Mouse (Mus musculus) left cerebral cortex, adult 2 months (tissue): Measurements from ENCODE around the gene Gm10272. TPM values are rescaled to one million over a fixed set of nuclear protein-coding genes. Genes with fewer than 3 reads are reported as not detected.

Source experiments
- DNase-seq, 2 experiments: peaks; one replicate each; pipeline ENCODE4 v3.0.0; 2021 to 2022; ENCODE audit warnings: low spot score in 2 of 2, mixed read lengths in 1 of 2; ENCODE audit errors: extremely low spot score in 1 of 2
- H3K27ac ChIP-seq: fragments of 200-600 bp; 2 replicates; pipeline ENCODE4 v1.8.1; 2022
- H3K4me3 ChIP-seq: fragments of 200-600 bp; 2 replicates; pipeline ENCODE4 v1.8.1; 2022
- CTCF ChIP-seq: fragments of 200-600 bp; IDR thresholded peaks from 2 replicates; pipeline ENCODE4 v1.8.1; 2022; ENCODE audit warnings: antibody characterized with exemption, mild to moderate bottlenecking, moderate library complexity
- intact Hi-C: fragments of 180-260 bp; cut with DNase I; formaldehyde crosslinking; loops from one replicate; pipeline ENCODE4 v1.15.1; 2025
- long read RNA-seq, 2 experiments: library from polyadenylated mRNA; stranded (forward); transcript quantifications; one replicate each; pipeline ENCODE4 v2.0.0; 2021; ENCODE audit warnings: borderline mapping rate in 2 of 2
- total RNA-seq, 2 experiments: library from RNA; stranded (reverse); gene quantifications; 2 replicates each; pipeline ENCODE4 v1.2.3; 2021

Gm10272 gene
- total RNA-seq = not detected
- long read RNA-seq, experiment 1 = 0 reads
- long read RNA-seq, experiment 2 = 0 reads

GRCm38 (mm10) chr10:77706326-77706725 is at the start of gene Gm10272:
Gene Gm10272 (plus strand): TSS chr10:77706626.
- intact Hi-C loops = no loop called here
- TF ChIP-seq CTCF = no peak
- Histone ChIP-seq H3K27ac (no peak within 1 kb of the TSS), H3K4me3 (no peak within 1 kb of the TSS)
- no peak for DNase-seq

GRCm38 (mm10) chr10:77658286-77658994 is 48.0 kb upstream of the Gm10272 start:
- intact Hi-C loops = no loop called here
- TF ChIP-seq CTCF = no peak
- Histone ChIP-seq H3K27ac (no peak overlapping the region), H3K4me3 (no peak overlapping the region)
- DNase-seq = no peak

- Histone ChIP-seq H3K27ac (no peak overlapping the region), H3K4me3 (no peak overlapping the region)
- TF ChIP-seq CTCF = no peak
- no peak for DNase-seq
- intact Hi-C loops = no loop called here
Observed at GRCm38 (mm10) chr10:77663949-77664665, 42.3 kb upstream of the Gm10272 start.

- no peak for DNase-seq
- Histone ChIP-seq H3K27ac (no peak overlapping the region), H3K4me3 (no peak overlapping the region)
- intact Hi-C loops = no loop called here
- no peak for TF ChIP-seq CTCF
Observed at GRCm38 (mm10) chr10:77666342-77666741, 40.1 kb upstream of the Gm10272 start.

- DNase-seq = no peak
- TF ChIP-seq CTCF = no peak
- intact Hi-C loops = no loop called here
- no peak overlapping the region for H3K4me3 ChIP-seq
- H3K27ac ChIP-seq = no peak overlapping the region
Observed at GRCm38 (mm10) chr10:77667402-77667801, 39.0 kb upstream of the Gm10272 start.

GRCm38 (mm10) chr10:77670710-77671109 is 35.7 kb upstream of the Gm10272 start:
- DNase-seq = no peak
- no peak overlapping the region for H3K27ac ChIP-seq
- H3K4me3 ChIP-seq = no peak overlapping the region
- no peak for TF ChIP-seq CTCF
- intact Hi-C loops = no loop called here

GRCm38 (mm10) chr10:77671519-77671918 is 34.9 kb upstream of the Gm10272 start:
- intact Hi-C loops = no loop called here
- no peak overlapping the region for H3K27ac ChIP-seq
- no peak for DNase-seq
- H3K4me3 ChIP-seq = no peak overlapping the region
- no peak for TF ChIP-seq CTCF

GRCm38 (mm10) chr10:77673765-77674164 is 32.7 kb upstream of the Gm10272 start:
- no peak for TF ChIP-seq CTCF
- H3K4me3 ChIP-seq = no peak overlapping the region
- no peak for DNase-seq
- no peak overlapping the region for H3K27ac ChIP-seq
- intact Hi-C loops = no loop called here

GRCm38 (mm10) chr10:77677562-77677961 is 28.9 kb upstream of the Gm10272 start:
- Histone ChIP-seq H3K27ac (no peak overlapping the region), H3K4me3 (no peak overlapping the region)
- intact Hi-C loops = no loop called here
- no peak for DNase-seq
- no peak for TF ChIP-seq CTCF

- no peak for DNase-seq
Observed at GRCm38 (mm10) chr10:77682994-77683393, 23.4 kb upstream of the Gm10272 start.

GRCm38 (mm10) chr10:77684181-77684580 is 22.2 kb upstream of the Gm10272 start:
- Histone ChIP-seq H3K27ac (no peak overlapping the region), H3K4me3 (no peak overlapping the region)
- DNase-seq = no peak
- intact Hi-C loops = no loop called here
- TF ChIP-seq CTCF = no peak

More at GRCm38 (mm10) chr10:77682994-77683393, 23.4 kb upstream of the Gm10272 start:
- Histone ChIP-seq H3K4me3 (no peak overlapping the region), H3K27ac (no peak overlapping the region)
- intact Hi-C loops = no loop called here
- TF ChIP-seq CTCF = no peak

- no peak; the same call in 1 of the 2 replicates for TF ChIP-seq CTCF
- Histone ChIP-seq H3K27ac (no peak within 1 kb of the TSS), H3K4me3 (no peak within 1 kb of the TSS)
- no peak for DNase-seq
- intact Hi-C loops = no loop called here
Observed at GRCm38 (mm10) chr10:77685895-77686664, 20.3 kb upstream of the Gm10272 start, which contains the start of gene Tspear. Gene Tspear (plus strand): TSS chr10:77686569.
